Mouse (Mus musculus): Measurements from ENCODE around the gene Tmem208. TPM values are rescaled to one million over a fixed set of nuclear protein-coding genes. Genes with fewer than 3 reads are reported as not detected.

The Tmem208 gene
- polyA plus RNA-seq, 1 experiment from 2014 or later = 141 TPM

GRCm38 (mm10) chr8:105303396-105303795 lies 22.8 kb upstream of the Tmem208 start:
- Histone ChIP-seq H3K9ac (replicated peaks; ENCODE audit: low read depth) (no peak overlapping the region), H3K4me1 (ENCODE audit: insufficient read depth, low read depth, low read length) (peaks cover 14% of the 10 kb centered on the region; the same call in 1 of the 2 replicates)

GRCm38 (mm10) chr8:105303874-105304273 lies 22.3 kb upstream of the Tmem208 start:
- H3K9ac ChIP-seq (replicated peaks; ENCODE audit: low read depth) = no peak overlapping the region
- H3K9me3 ChIP-seq (ENCODE audit: low read length) = no peaks in the 10 kb centered on the region
- no peak overlapping the region for H3K4me2 ChIP-seq (replicated peaks; ENCODE audit: low read depth, low read length)
- ATAC-seq (peak; percentile 28), DNase-seq (ENCODE audit: low spot score) (peak; percentile 51)
- no peaks in the 10 kb centered on the region for H3K27me3 ChIP-seq (replicated peaks; ENCODE audit: insufficient read depth, low read length)
- WGBS = 59% methylated on average over 9 of the region's 9 CpGs
- peak; percentile 38; the same call in 1 of the 2 replicates for TF ChIP-seq EP300 (IDR thresholded peaks at IDR 0.05)
- no peak for TF ChIP-seq CTCF (IDR thresholded peaks at IDR 0.05)
- peaks cover 34% of the 10 kb centered on the region for H3K36me3 ChIP-seq (ENCODE audit: insufficient read depth, low read length)
- H3K4me3 ChIP-seq (ENCODE audit: low read depth, low read length) = no peak overlapping the region
- H3K27ac ChIP-seq (ENCODE audit: low read length) = peak overlapping the region; percentile 71
- H3K4me1 ChIP-seq (ENCODE audit: insufficient read depth, low read depth, low read length) = peaks cover 11% of the 10 kb centered on the region; the same call in 1 of the 2 replicates

More at GRCm38 (mm10) chr8:105303396-105303795, 22.8 kb upstream of the Tmem208 start:
- peaks cover 29% of the 10 kb centered on the region for H3K36me3 ChIP-seq (ENCODE audit: insufficient read depth, low read length)
- TF ChIP-seq CTCF (IDR thresholded peaks at IDR 0.05) (no peak), EP300 (IDR thresholded peaks at IDR 0.05) (no peak)
- no peak overlapping the region for H3K4me3 ChIP-seq (ENCODE audit: low read depth, low read length)
- no peak for ATAC-seq
- no peak for DNase-seq (ENCODE audit: low spot score)
- H3K27ac ChIP-seq (ENCODE audit: low read length) = no peak overlapping the region
- 61% methylated on average over 8 of the region's 8 CpGs for WGBS
- H3K4me2 ChIP-seq (replicated peaks; ENCODE audit: low read depth, low read length) = no peak overlapping the region
- no peaks in the 10 kb centered on the region for H3K27me3 ChIP-seq (replicated peaks; ENCODE audit: insufficient read depth, low read length)
- no peaks in the 10 kb centered on the region for H3K9me3 ChIP-seq (ENCODE audit: low read length)

GRCm38 (mm10) chr8:105304325-105305210 lies 21.6 kb upstream of the Tmem208 start:
- no peaks in the 10 kb centered on the region for H3K27me3 ChIP-seq (replicated peaks; ENCODE audit: insufficient read depth, low read length)
- no peak overlapping the region for H3K4me2 ChIP-seq (replicated peaks; ENCODE audit: low read depth, low read length)
- H3K9me3 ChIP-seq (ENCODE audit: low read length) = no peaks in the 10 kb centered on the region
- H3K9ac ChIP-seq (replicated peaks; ENCODE audit: low read depth) = no peak overlapping the region
- peak; percentile 8 for ATAC-seq
- TF ChIP-seq CTCF (IDR thresholded peaks at IDR 0.05) (no peak), EP300 (IDR thresholded peaks at IDR 0.05) (no peak)
- no peak overlapping the region for H3K4me3 ChIP-seq (ENCODE audit: low read depth, low read length)
- DNase-seq (ENCODE audit: low spot score) = peak; percentile 36
- H3K36me3 ChIP-seq (ENCODE audit: insufficient read depth, low read length) = peaks cover 38% of the 10 kb centered on the region
- 42% methylated on average over 9 of the region's 9 CpGs for WGBS
- peak overlapping the region; percentile 71 for H3K27ac ChIP-seq (ENCODE audit: low read length)
- H3K4me1 ChIP-seq (ENCODE audit: insufficient read depth, low read depth, low read length) = peaks cover 11% of the 10 kb centered on the region; the same call in 1 of the 2 replicates

- Histone ChIP-seq H3K4me1 (ENCODE audit: insufficient read depth, low read depth, low read length) (peaks cover 11% of the 10 kb centered on the region; the same call in 1 of the 2 replicates), H3K9me3 (ENCODE audit: low read length) (no peaks in the 10 kb centered on the region), H3K27me3 (replicated peaks; ENCODE audit: insufficient read depth, low read length) (no peaks in the 10 kb centered on the region), H3K9ac (replicated peaks; ENCODE audit: low read depth) (0 out of 2 replicates have a peak within 1 kb of the TSS, but pooled peaks have one; percentile 16), H3K4me3 (ENCODE audit: low read depth, low read length) (peak within 1 kb of the TSS; percentile 33), H3K27ac (ENCODE audit: low read length) (peak within 1 kb of the TSS; percentile 87), H3K4me2 (replicated peaks; ENCODE audit: low read depth, low read length) (peak within 1 kb of the TSS; percentile 59), H3K36me3 (ENCODE audit: insufficient read depth, low read length) (peaks cover 30% of the 10 kb centered on the region)
- WGBS = 7% methylated on average over 28 of the region's 30 CpGs
- ATAC-seq (peak; percentile 93), DNase-seq (ENCODE audit: low spot score) (peak; percentile 91)
- TF ChIP-seq CTCF (IDR thresholded peaks at IDR 0.05) = peak; percentile 29; the same call in 1 of the 2 replicates
- TF ChIP-seq EP300 (IDR thresholded peaks at IDR 0.05) = no peak
Observed at GRCm38 (mm10) chr8:105305211-105306145, 20.7 kb upstream of the Tmem208 start, which contains the start of gene Elmo3. Gene Elmo3 (plus strand): TSS chr8:105305601.

GRCm38 (mm10) chr8:105306146-105306691 lies 19.9 kb upstream of the Tmem208 start:
- ATAC-seq = peak; percentile 2; the same call in 1 of the 2 replicates
- no peaks in the 10 kb centered on the region for H3K9me3 ChIP-seq (ENCODE audit: low read length)
- H3K27me3 ChIP-seq (replicated peaks; ENCODE audit: insufficient read depth, low read length) = no peaks in the 10 kb centered on the region
- peaks cover 27% of the 10 kb centered on the region for H3K36me3 ChIP-seq (ENCODE audit: insufficient read depth, low read length)
- H3K9ac ChIP-seq (replicated peaks; ENCODE audit: low read depth) = no peak overlapping the region
- H3K4me2 ChIP-seq (replicated peaks; ENCODE audit: low read depth, low read length) = peak overlapping the region; percentile 59
- TF ChIP-seq CTCF (IDR thresholded peaks at IDR 0.05) (peak; percentile 39), EP300 (IDR thresholded peaks at IDR 0.05) (no peak)
- peaks cover 11% of the 10 kb centered on the region; the same call in 1 of the 2 replicates for H3K4me1 ChIP-seq (ENCODE audit: insufficient read depth, low read depth, low read length)
- no peak for DNase-seq (ENCODE audit: low spot score)
- peak overlapping the region; percentile 33 for H3K4me3 ChIP-seq (ENCODE audit: low read depth, low read length)
- 24% methylated on average over 5 of the region's 5 CpGs for WGBS
- peak overlapping the region; percentile 87 for H3K27ac ChIP-seq (ENCODE audit: low read length)
